Mouse (Mus musculus): ENCODE results near the gene Otud3. TPM values are rescaled to one million over a fixed set of nuclear protein-coding genes. Genes with fewer than 3 reads are reported as not detected.

The Otud3 gene
- total and polyA plus RNA-seq, 3 experiments, result 11.3 to 15.0 TPM; not detected in 1

DNA sequence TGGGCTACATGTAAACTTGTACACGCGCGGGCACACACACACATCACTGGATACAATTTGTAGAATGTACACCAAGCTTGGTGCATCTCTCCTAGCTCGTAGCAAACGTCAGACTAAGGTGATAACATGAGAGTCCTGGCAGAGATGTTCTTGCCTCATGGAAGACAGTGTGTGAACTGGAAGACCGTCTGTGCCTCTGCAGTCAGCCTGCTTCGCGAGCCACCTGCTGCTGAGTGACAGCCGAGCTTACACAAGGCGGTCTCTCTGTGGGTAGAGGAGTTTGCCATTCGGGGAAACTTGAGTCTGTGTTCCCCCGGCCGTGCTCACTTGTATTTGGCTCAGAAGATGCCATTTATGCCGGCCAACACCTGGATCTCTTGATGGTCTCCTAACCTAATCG is 55.3 kb downstream of the Otud3 start:
- Histone ChIP-seq H3K4me3 (ENCODE audit: control insufficient read depth in 1 of 2, insufficient read depth in 1 of 2, low read depth in 2 of 2, low read length in 2 of 2) (no peak overlapping the region), H3K36me3 (ENCODE audit: control insufficient read depth in 1 of 2, insufficient read depth in 2 of 2, low read length in 2 of 2) (no peaks in the 10 kb centered on the region), H3K9ac (ENCODE audit: control insufficient read depth, low read depth, low read length, poor library complexity, severe bottlenecking) (no peak overlapping the region), H3K27ac (ENCODE audit: control insufficient read depth, low read depth, low read length) (no peak overlapping the region), H3K9me3 (replicated peaks; ENCODE audit: insufficient read depth, low read length) (no peaks in the 10 kb centered on the region), H3K4me1 (ENCODE audit: control insufficient read depth in 1 of 2, insufficient read depth in 2 of 2, low read length in 2 of 2) (peaks cover 0 to 9% of the 10 kb centered on the region in 2 experiments; a peak in 1 of 4 replicates), H3K79me2 (ENCODE audit: control insufficient read depth, insufficient read depth, low read length, poor library complexity) (no peaks in the 10 kb centered on the region), H3K27me3 (ENCODE audit: control insufficient read depth in 1 of 2, insufficient read depth in 2 of 2, low read length in 2 of 2) (no peaks in the 10 kb centered on the region)
- no peak for TF ChIP-seq POLR2A (IDR thresholded peaks at IDR 0.05; ENCODE audit: control insufficient read depth in 1 of 2, insufficient read depth in 1 of 2, low read depth in 1 of 2, low read length in 2 of 2, poor library complexity in 1 of 2)
- no peak for TF ChIP-seq MXI1 (IDR thresholded peaks at IDR 0.05; ENCODE audit: low read depth, low read length)
- TF ChIP-seq NELFE (IDR thresholded peaks at IDR 0.05; ENCODE audit: low read depth, low read length), result no peak
- TF ChIP-seq CHD1 (IDR thresholded peaks at IDR 0.05; ENCODE audit: low read depth, low read length), result no peak
- no peak for TF ChIP-seq JUND (IDR thresholded peaks at IDR 0.05; ENCODE audit: low read depth, low read length)
- TF ChIP-seq TBP (IDR thresholded peaks at IDR 0.05; ENCODE audit: low read depth, low read length), result no peak
- DNase-seq (ENCODE audit: low read depth, low spot score), result no peak

GRCm38 (mm10) chr4:138857576-138857975 is 56.2 kb downstream of the Otud3 start:
- Histone ChIP-seq H3K9me3 (replicated peaks; ENCODE audit: insufficient read depth, low read length) (no peaks in the 10 kb centered on the region), H3K79me2 (ENCODE audit: control insufficient read depth, insufficient read depth, low read length, poor library complexity) (no peaks in the 10 kb centered on the region), H3K36me3 (ENCODE audit: control insufficient read depth in 1 of 2, insufficient read depth in 2 of 2, low read length in 2 of 2) (no peaks in the 10 kb centered on the region), H3K4me1 (ENCODE audit: control insufficient read depth in 1 of 2, insufficient read depth in 2 of 2, low read length in 2 of 2) (peaks cover 0 to 9% of the 10 kb centered on the region in 2 experiments; a peak in 1 of 4 replicates), H3K27ac (ENCODE audit: control insufficient read depth, low read depth, low read length) (no peak overlapping the region), H3K9ac (ENCODE audit: control insufficient read depth, low read depth, low read length, poor library complexity, severe bottlenecking) (no peak overlapping the region), H3K4me3 (ENCODE audit: control insufficient read depth in 1 of 2, insufficient read depth in 1 of 2, low read depth in 2 of 2, low read length in 2 of 2) (no peak overlapping the region), H3K27me3 (ENCODE audit: control insufficient read depth in 1 of 2, insufficient read depth in 2 of 2, low read length in 2 of 2) (no peaks in the 10 kb centered on the region)
- peak; percentile 73 for DNase-seq (ENCODE audit: low read depth, low spot score)
- no peak for TF ChIP-seq MXI1 (IDR thresholded peaks at IDR 0.05; ENCODE audit: low read depth, low read length)
- TF ChIP-seq ZNF384 (IDR thresholded peaks at IDR 0.05; ENCODE audit: low read depth, low read length), result no peak
- TF ChIP-seq ZMIZ1 (IDR thresholded peaks at IDR 0.05; ENCODE audit: low read depth, low read length), result no peak
- no peak for TF ChIP-seq MYC (IDR thresholded peaks at IDR 0.05; ENCODE audit: low read depth, low read length)
- no peak for TF ChIP-seq CTCF (IDR thresholded peaks at IDR 0.05 in 2 of 3, conservative IDR thresholded peaks at IDR 0.05 in 1 of 3; ENCODE audit: control insufficient read depth in 1 of 3, insufficient read depth in 1 of 3, low read depth in 2 of 3, low read length in 3 of 3, poor library complexity in 1 of 3, severe bottlenecking in 1 of 3)
- TF ChIP-seq NELFE (IDR thresholded peaks at IDR 0.05; ENCODE audit: low read depth, low read length), result no peak
- TF ChIP-seq ZC3H11A (IDR thresholded peaks at IDR 0.05; ENCODE audit: low read depth, low read length), result no peak
- 0 out of 2 replicates have a peak, but pooled peaks have one; percentile 11 for TF ChIP-seq RCOR1 (IDR thresholded peaks at IDR 0.05; ENCODE audit: low read depth, low read length)
- TF ChIP-seq GABPA (IDR thresholded peaks at IDR 0.05; ENCODE audit: low read depth, low read length), result no peak
- TF ChIP-seq ELF1 (IDR thresholded peaks at IDR 0.05; ENCODE audit: low read depth, low read length), result no peak
- no peak for TF ChIP-seq CHD1 (IDR thresholded peaks at IDR 0.05; ENCODE audit: low read depth, low read length)
- TF ChIP-seq TCF12 (IDR thresholded peaks at IDR 0.05; ENCODE audit: low read depth, low read length), result peak; percentile 23; the same call in 1 of the 2 replicates
- TF ChIP-seq MAFK (IDR thresholded peaks at IDR 0.05; ENCODE audit: borderline replicate concordance, low read depth, low read length), result no peak
- TF ChIP-seq POLR2AphosphoS2 (IDR thresholded peaks at IDR 0.05; ENCODE audit: low read length), result no peak
- no peak for TF ChIP-seq MAZ (IDR thresholded peaks at IDR 0.05; ENCODE audit: low read depth, low read length)
- no peak for TF ChIP-seq RAD21 (IDR thresholded peaks at IDR 0.05; ENCODE audit: low read depth, low read length)
- no peak for TF ChIP-seq NRF1 (IDR thresholded peaks at IDR 0.05; ENCODE audit: insufficient read depth, low read depth, low read length, poor library complexity, severe bottlenecking)
- TF ChIP-seq TBP (IDR thresholded peaks at IDR 0.05; ENCODE audit: low read depth, low read length), result no peak
- no peak for TF ChIP-seq ZKSCAN1 (IDR thresholded peaks at IDR 0.05; ENCODE audit: low read depth, low read length)
- TF ChIP-seq ETS1 (IDR thresholded peaks at IDR 0.05; ENCODE audit: low read depth, low read length), result no peak
- TF ChIP-seq MYB (IDR thresholded peaks at IDR 0.05; ENCODE audit: low read depth, low read length), result no peak
- TF ChIP-seq SMC3 (IDR thresholded peaks at IDR 0.05; ENCODE audit: low read depth, low read length), result no peak
- peak; percentile 28 to 57; a peak in 3 of 4 replicates for TF ChIP-seq EP300 (IDR thresholded peaks at IDR 0.05; ENCODE audit: low read depth in 1 of 2, low read length in 2 of 2)
- 0 out of 2 replicates have a peak, but pooled peaks have one; percentile 2 for TF ChIP-seq GATA1 (IDR thresholded peaks at IDR 0.05; ENCODE audit: low read depth, low read length)
- TF ChIP-seq MAX (IDR thresholded peaks at IDR 0.05; ENCODE audit: low read length), result no peak
- no peak for TF ChIP-seq BHLHE40 (IDR thresholded peaks at IDR 0.05; ENCODE audit: borderline replicate concordance, low read depth, low read length)
- no peak for TF ChIP-seq MEF2A (IDR thresholded peaks at IDR 0.05; ENCODE audit: extremely low read depth, insufficient replicate concordance, low read depth, low read length, poor library complexity, severe bottlenecking)
- TF ChIP-seq UBTF (IDR thresholded peaks at IDR 0.05; ENCODE audit: borderline replicate concordance, insufficient read depth, low read depth, low read length), result no peak
- peak; percentile 26; the same call in 1 of the 2 replicates for TF ChIP-seq TAL1 (IDR thresholded peaks at IDR 0.05; ENCODE audit: low read length)
- 0 out of 2 replicates have a peak, but pooled peaks have one; percentile 22 for TF ChIP-seq SIN3A (IDR thresholded peaks at IDR 0.05; ENCODE audit: low read length)
